Mouse (Mus musculus) embryonic facial prominence, embryonic 11.5 days (tissue): Measurements from ENCODE around the gene Ciao2a. TPM values are rescaled to one million over a fixed set of nuclear protein-coding genes. Genes with fewer than 3 reads are reported as not detected.

Source experiments
- ATAC-seq: fragments of 200-750 bp; cut with Nextera tagmentation; replicated peaks from 2 replicates; pipeline ENCODE4 v1.8.0; 2017; ENCODE audit warnings: low read depth; ENCODE audit not compliant: insufficient number of reproducible peaks, low FRiP score, low TSS enrichment
- DNase-seq: peaks from one replicate; pipeline ENCODE4 v3.0.0-alpha.2; 2015; ENCODE audit warnings: low spot score
- H3K27ac ChIP-seq: fragments of 300-500 bp; sonication (generic); replicated peaks from 2 replicates; pipeline ENCODE4 v1.5.1; 2014; ENCODE audit warnings: mild to moderate bottlenecking, low read depth, low read length, control low read depth
- H3K27me3 ChIP-seq: fragments of 300-500 bp; sonication (generic); 2 replicates; pipeline ENCODE4 v1.6.1; 2014; ENCODE audit warnings: mild to moderate bottlenecking, low read length, moderate library complexity, mixed read lengths; ENCODE audit not compliant: control insufficient read depth, insufficient read depth
- H3K36me3 ChIP-seq: fragments of 300-500 bp; sonication (generic); replicated peaks from 2 replicates; pipeline ENCODE4 v1.6.1; 2014; ENCODE audit warnings: low read depth, mild to moderate bottlenecking, low read length, moderate library complexity, mixed read lengths; ENCODE audit not compliant: control insufficient read depth, insufficient read depth
- H3K4me1 ChIP-seq: fragments of 300-500 bp; sonication (generic); 2 replicates; pipeline ENCODE4 v1.6.1; 2014; ENCODE audit warnings: low read length, mixed read lengths; ENCODE audit not compliant: control insufficient read depth, insufficient read depth
- H3K4me2 ChIP-seq: fragments of 300-500 bp; sonication (generic); 2 replicates; pipeline ENCODE4 v1.6.1; 2014; ENCODE audit warnings: low read depth, mild to moderate bottlenecking, control low read depth, low read length, moderate library complexity
- H3K4me3 ChIP-seq: fragments of 300-500 bp; sonication (generic); 2 replicates; pipeline ENCODE4 v1.5.1; 2014; ENCODE audit warnings: low read depth, low read length, control low read depth
- H3K9ac ChIP-seq: fragments of 300-500 bp; sonication (generic); replicated peaks from 2 replicates; pipeline ENCODE4 v1.6.1; 2014; ENCODE audit warnings: mild to moderate bottlenecking, control low read depth, low read length
- H3K9me3 ChIP-seq: fragments of 300-500 bp; sonication (generic); replicated peaks from 2 replicates; pipeline ENCODE4 v1.6.1; 2016; ENCODE audit warnings: mild to moderate bottlenecking, low read length, inconsistent platforms, mixed read lengths; ENCODE audit not compliant: control insufficient read depth
- WGBS: fragments of 180-500 bp; shearing (Covaris S2); extraction: QIAGEN DNeasy Blood & Tissue Kit; methylation state at CpG from one replicate; pipeline ENCODE4 v1.1.7; 2014; 5-methylcytosine and 5-hydroxymethylcytosine counted together
- polyA plus RNA-seq: library from polyadenylated mRNA; unstranded; fragments of >200 nt; fragmentation: Nextera tagmentation; extraction: Ambion mirVana; gene quantifications from 2 replicates; pipeline ENCODE4 v1.2.1, GENCODE M21; 2014

Ciao2a gene
- 184 and 206 TPM in 2 replicates for polyA plus RNA-seq

DNA sequence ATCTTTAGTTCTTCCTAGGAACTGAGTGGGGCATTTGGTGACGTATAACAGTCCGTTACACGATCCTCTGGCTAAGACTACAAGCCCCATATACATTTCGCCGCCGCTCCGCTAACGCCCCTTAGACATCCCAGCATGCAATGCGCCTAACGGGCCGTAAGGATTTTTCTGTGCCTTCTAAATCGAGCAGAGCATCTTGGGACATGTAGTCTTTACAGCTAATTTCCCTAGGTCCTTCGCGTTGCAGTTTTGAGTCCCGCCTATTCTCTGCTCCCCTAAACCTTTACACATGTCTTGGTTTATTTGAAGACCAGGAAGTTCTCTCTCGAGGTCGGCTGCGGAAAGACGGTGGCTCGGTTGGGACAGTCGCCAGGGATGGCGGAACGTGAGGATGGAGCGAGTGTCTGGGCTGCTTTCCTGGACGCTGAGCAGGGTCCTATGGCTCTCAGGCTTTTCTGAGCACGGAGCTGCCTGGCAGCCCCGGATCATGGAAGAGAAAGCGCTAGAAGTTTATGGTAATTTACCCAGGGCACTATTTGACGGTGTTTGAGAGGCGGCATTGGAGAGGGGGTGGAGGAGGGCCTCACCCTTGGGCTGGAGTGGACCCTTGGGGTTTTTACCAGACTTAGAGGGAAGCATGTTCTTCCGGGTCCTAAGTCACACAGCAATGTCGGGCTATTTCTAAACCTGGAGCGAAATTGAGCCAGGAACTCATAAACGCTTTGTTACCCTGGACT, at the start of gene Ciao2a, which contains the start of gene Snx1:
Ciao2a (plus strand) TSS at position 156 of the 737 bp plus-strand sequence.
Snx1 (minus strand) TSS at position 132 of the 737 bp plus-strand sequence.
- H3K4me1 ChIP-seq, result no peaks in the 10 kb centered on the region
- 0 out of 2 replicates have a peak within 1 kb of the TSS, but pooled peaks have one; percentile 48 for H3K27ac ChIP-seq
- H3K27me3 ChIP-seq, result no peaks in the 10 kb centered on the region
- ATAC-seq (peak; percentile 71), DNase-seq (peak; percentile 99)
- H3K9ac ChIP-seq, result peak within 1 kb of the TSS; percentile 73
- H3K4me2 ChIP-seq, result peak within 1 kb of the TSS; percentile 71
- H3K4me3 ChIP-seq, result peak within 1 kb of the TSS; percentile 60
- no peaks in the 10 kb centered on the region for H3K36me3 ChIP-seq
- no peaks in the 10 kb centered on the region for H3K9me3 ChIP-seq
- WGBS, result 2% methylated on average over 34 of the region's 34 CpGs

DNA sequence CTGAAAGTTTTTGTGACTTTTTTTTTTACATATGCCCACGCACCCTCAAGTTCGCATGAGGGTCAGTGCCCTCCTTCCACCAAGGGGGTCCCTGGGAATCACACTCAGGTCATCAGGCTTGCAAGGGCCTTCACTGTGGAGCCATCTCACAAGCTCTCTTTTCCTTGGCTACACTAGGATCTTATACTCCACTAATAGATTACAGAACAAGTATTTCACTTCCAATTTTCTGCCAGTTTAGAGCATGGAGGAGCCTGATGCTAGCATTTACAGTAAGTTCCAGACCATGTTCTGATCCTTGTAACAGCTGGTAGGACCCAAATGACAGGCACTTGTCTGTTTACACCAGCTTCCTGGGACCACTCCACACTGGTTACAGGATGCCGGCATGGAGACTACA, 48.3 kb upstream of the Ciao2a start:
- ATAC-seq (no peak), DNase-seq (no peak)
- no peak overlapping the region for H3K4me3 ChIP-seq
- peak overlapping the region; percentile 16; the same call in 1 of the 2 replicates for H3K4me2 ChIP-seq
- WGBS, result 46% methylated on average over 3 of the region's 3 CpGs
- H3K4me1 ChIP-seq, result peaks cover 5% of the 10 kb centered on the region
- no peaks in the 10 kb centered on the region for H3K36me3 ChIP-seq
- H3K27me3 ChIP-seq, result no peaks in the 10 kb centered on the region
- H3K9me3 ChIP-seq, result no peaks in the 10 kb centered on the region
- H3K27ac ChIP-seq, result peak overlapping the region; percentile 59
- peak overlapping the region; percentile 18; the same call in 1 of the 2 replicates for H3K9ac ChIP-seq

DNA sequence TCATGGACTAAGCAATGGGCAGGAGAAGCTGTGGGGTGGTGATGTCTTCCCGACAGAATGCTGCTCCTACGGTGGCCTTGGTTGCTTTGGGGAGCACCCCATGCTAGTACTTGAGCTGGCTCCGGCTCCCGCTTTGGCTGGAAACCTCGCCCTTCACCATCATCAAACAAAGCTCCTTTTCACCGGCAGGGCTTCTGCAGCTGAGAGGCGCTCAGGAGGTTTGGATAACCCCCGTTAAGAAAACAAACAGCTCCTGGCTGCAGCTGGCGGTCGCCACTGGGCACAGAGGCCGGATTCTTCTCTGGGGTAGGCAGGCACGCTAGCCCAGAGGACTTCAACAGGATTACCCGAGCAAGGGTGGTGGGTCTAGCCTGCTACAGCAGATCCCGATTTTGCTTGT, 47.9 kb upstream of the Ciao2a start:
- H3K9ac ChIP-seq, result peak overlapping the region; percentile 18; the same call in 1 of the 2 replicates
- peaks cover 5% of the 10 kb centered on the region for H3K4me1 ChIP-seq
- no peak for ATAC-seq
- 3% methylated on average over 14 of the region's 14 CpGs for WGBS
- no peaks in the 10 kb centered on the region for H3K9me3 ChIP-seq
- DNase-seq, result peak; percentile 66
- H3K27ac ChIP-seq, result peak overlapping the region; percentile 59
- H3K4me3 ChIP-seq, result no peak overlapping the region
- no peaks in the 10 kb centered on the region for H3K36me3 ChIP-seq
- no peaks in the 10 kb centered on the region for H3K27me3 ChIP-seq
- H3K4me2 ChIP-seq, result peak overlapping the region; percentile 16

DNA sequence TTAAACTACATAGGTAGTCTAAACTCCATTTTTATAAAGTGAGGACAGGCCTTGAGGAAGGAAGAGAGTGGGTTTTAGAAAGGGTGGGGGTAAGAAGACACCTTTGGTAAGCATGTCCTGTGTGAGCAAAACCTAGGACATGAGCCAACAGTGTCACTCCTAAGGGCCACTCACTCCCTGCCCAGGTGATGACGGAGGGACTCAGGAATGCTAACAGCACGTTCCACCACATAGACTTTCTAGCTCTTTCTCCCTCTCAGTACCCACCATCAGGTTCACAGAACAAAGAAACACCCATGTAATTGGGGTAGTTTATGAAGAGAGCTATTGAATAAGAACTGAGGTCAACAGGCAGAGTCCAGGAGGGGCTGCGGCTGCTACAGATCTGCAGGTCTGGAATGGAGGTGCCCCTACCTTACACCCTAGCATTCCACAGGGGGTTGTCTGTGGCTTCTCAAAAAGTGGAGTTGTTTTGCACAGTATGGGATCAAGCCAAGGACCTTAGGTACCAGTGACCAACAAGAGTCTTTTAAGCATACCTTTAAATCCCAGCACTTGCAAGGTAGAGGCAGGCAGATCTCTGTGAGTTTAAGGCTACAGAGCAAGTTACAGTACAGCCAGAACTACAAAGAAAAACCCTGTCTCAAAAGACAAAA, 45.5 kb upstream of the Ciao2a start:
- Histone ChIP-seq H3K4me1 (peaks cover 5% of the 10 kb centered on the region), H3K36me3 (no peaks in the 10 kb centered on the region), H3K27me3 (no peaks in the 10 kb centered on the region), H3K9ac (no peak overlapping the region), H3K4me2 (no peak overlapping the region), H3K27ac (no peak overlapping the region), H3K9me3 (no peaks in the 10 kb centered on the region), H3K4me3 (no peak overlapping the region)
- WGBS, result 79% methylated on average over 3 of the region's 3 CpGs
- ATAC-seq (no peak), DNase-seq (no peak)

DNA sequence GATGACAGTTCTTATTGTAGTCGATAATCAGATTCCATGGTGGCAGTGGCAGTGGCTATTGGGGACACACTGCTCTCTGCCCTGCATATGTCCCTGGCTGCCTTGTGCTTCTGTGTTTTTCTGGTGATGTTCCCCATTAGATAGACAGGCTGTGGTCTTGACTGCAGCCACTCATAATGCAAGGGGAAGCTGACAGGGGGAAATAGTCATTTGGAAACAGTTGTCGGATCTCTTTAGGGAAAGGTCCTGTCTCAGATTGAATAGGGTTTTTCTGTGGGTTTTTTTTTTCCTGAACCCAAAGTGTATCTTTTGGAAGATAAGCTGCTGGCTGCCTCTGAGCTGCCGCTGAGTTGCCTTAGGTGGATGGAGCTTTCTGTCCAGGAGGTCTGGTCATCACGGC, 44.4 kb upstream of the Ciao2a start:
- DNase-seq, result no peak
- Histone ChIP-seq H3K4me2 (no peak overlapping the region), H3K27ac (no peak overlapping the region), H3K9me3 (no peaks in the 10 kb centered on the region), H3K4me3 (no peak overlapping the region), H3K27me3 (no peaks in the 10 kb centered on the region), H3K4me1 (peaks cover 5% of the 10 kb centered on the region), H3K9ac (no peak overlapping the region), H3K36me3 (no peaks in the 10 kb centered on the region; the same call in 1 of the 2 replicates)
- WGBS, result 86% methylated on average over 4 of the region's 4 CpGs
- ATAC-seq, result no peak

DNA sequence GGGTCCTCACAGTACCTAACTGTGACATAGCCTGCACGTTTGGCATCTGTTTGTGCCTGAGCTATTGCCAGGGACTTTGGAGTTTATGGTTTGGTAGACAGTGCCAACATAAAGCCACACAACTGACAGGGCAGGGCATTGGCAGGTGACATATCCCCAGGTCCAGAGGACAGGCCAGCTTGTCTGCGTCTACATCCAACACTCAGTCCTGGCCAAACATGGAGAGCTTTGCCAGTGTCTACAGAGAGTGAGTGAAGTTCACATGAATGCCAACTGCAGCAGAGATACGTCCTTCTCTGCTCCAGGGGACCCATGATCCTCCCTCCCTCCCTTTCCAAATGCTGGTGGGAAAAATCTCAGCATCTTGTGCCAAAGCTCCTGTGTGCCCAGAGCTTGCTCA, 42.2 kb upstream of the Ciao2a start:
- Histone ChIP-seq H3K27me3 (no peaks in the 10 kb centered on the region), H3K4me1 (no peaks in the 10 kb centered on the region), H3K27ac (no peak overlapping the region), H3K9me3 (no peaks in the 10 kb centered on the region), H3K9ac (no peak overlapping the region), H3K36me3 (peaks cover 2% of the 10 kb centered on the region; the same call in 1 of the 2 replicates), H3K4me2 (no peak overlapping the region), H3K4me3 (no peak overlapping the region)
- 88% methylated on average over 3 of the region's 3 CpGs for WGBS
- no peak for ATAC-seq
- no peak for DNase-seq

DNA sequence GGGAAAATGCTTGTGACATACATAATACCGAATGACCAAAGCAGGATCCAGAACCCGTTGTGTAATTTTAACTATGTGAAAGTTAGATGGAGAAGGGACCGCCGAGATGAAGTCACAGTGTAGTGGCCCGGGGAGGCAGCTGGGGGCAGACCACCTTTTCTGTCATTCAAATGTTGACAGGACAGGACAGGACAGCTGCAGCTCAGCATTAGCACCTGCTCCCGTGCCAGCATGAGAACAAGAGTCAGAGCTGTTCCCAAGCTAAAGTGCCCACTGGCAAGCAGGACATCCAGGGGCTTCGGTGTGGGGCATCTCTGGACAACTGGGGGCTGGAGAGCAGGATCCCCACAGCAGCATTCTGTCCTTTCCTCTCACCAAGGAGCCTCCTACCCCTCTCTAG, 39.3 kb upstream of the Ciao2a start:
- Histone ChIP-seq H3K4me3 (no peak overlapping the region), H3K27me3 (no peaks in the 10 kb centered on the region), H3K27ac (no peak overlapping the region), H3K36me3 (peaks cover 2% of the 10 kb centered on the region; the same call in 1 of the 2 replicates), H3K9ac (no peak overlapping the region), H3K4me2 (no peak overlapping the region), H3K9me3 (no peaks in the 10 kb centered on the region), H3K4me1 (no peaks in the 10 kb centered on the region)
- no peak for DNase-seq
- ATAC-seq, result no peak
- 92% methylated on average over 7 of the region's 7 CpGs for WGBS

DNA sequence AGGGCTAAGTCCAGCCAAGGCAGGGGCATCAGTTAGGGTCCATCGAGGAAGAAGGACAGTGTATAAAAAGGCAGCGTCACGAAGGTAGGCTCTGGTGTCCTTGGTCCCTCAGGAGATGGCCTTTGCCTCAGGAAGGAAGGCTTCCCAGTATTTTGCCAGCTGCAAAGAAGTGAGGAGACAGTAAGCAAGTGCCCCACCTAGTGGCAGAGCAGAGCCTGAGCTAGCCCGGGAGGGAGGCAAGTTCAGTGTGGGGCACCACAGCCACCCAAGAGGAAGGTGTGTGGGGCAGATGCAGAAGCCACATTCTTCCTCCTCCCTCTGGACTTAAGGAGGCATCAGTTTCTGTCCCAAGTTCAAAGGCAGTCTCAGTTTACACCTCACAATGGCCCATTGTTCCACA, 38.0 kb upstream of the Ciao2a start:
- no peak overlapping the region for H3K4me3 ChIP-seq
- H3K9ac ChIP-seq, result no peak overlapping the region
- no peaks in the 10 kb centered on the region for H3K9me3 ChIP-seq
- ATAC-seq (peak; percentile 42; the same call in 1 of the 2 replicates), DNase-seq (peak; percentile 74)
- peaks cover 2% of the 10 kb centered on the region; the same call in 1 of the 2 replicates for H3K36me3 ChIP-seq
- no peak overlapping the region for H3K4me2 ChIP-seq
- no peak overlapping the region; the same call in 1 of the 2 replicates for H3K27ac ChIP-seq
- WGBS, result 23% methylated on average over 4 of the region's 4 CpGs
- no peaks in the 10 kb centered on the region for H3K4me1 ChIP-seq
- no peaks in the 10 kb centered on the region for H3K27me3 ChIP-seq
